Mouse (Mus musculus): ENCODE data around the gene Col25a1. TPM values are rescaled to one million over a fixed set of nuclear protein-coding genes. Genes with fewer than 3 reads are reported as not detected.

Col25a1 gene
- total RNA-seq, 2 experiments from 2014 or later: 1.2 to 1.3 TPM

GRCm38 (mm10) chr3:130237852-130238251 lies 106.6 kb downstream of the Col25a1 start:
- no peak for DNase-seq
- intact Hi-C loops (cut with DNase I): no loop called here

GRCm38 (mm10) chr3:130241924-130242323 lies 110.6 kb downstream of the Col25a1 start:
- no peak for DNase-seq
- intact Hi-C loops (cut with DNase I): no loop called here

GRCm38 (mm10) chr3:130242647-130243296 lies 111.5 kb downstream of the Col25a1 start:
- DNase-seq: no peak

DNA sequence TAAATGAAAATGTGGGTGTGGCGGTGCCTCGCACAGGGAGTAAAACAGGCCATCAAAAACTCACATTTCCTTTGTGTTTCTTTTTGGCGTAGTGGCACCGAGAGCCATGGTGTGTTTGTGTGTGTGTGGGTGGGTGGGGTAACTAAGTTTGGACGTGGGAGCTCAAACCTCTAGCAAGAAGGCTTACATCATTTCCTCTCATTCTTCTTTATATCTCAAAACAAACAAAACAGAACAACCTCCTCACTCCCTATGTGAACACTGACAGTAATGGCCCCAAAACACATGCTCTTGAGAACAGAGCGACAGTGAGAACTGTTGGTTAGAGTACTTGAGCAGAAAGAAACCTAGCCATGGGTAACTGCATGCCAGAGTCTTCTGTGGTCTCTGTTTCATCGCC lies 121.1 kb downstream of the Col25a1 start:
- intact Hi-C loops (cut with DNase I): no loop called here
- DNase-seq: no peak

More at GRCm38 (mm10) chr3:130242647-130243296, 111.5 kb downstream of the Col25a1 start:
- intact Hi-C loops (cut with DNase I): no loop called here

DNA sequence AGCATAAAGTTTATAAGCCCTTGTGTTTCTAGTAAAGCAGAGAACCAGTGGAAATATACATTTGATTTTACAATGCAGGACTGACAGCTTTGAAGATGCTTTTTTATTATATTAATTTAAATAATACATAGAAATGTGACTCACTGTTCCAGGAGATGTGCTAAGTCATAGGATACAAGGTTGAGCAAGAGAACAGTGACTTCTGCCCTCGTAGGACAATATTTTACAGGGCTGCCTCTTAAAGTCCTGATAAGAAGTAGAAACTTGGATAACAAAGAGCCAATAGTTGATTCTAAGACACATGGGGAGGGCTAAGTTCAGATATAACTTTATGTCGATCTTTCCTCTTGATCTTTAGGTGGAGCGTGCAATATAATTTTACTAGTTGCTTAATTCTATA lies 124.8 kb downstream of the Col25a1 start:
- no peak for DNase-seq
- intact Hi-C loops (cut with DNase I): no loop called here

- DNase-seq: no peak
- intact Hi-C loops (cut with DNase I): no loop called here
Measured at GRCm38 (mm10) chr3:130256610-130257009, 125.3 kb downstream of the Col25a1 start.

- DNase-seq: no peak
- intact Hi-C loops (cut with DNase I): no loop called here
Measured at GRCm38 (mm10) chr3:130259670-130260069, 128.4 kb downstream of the Col25a1 start.

GRCm38 (mm10) chr3:130260316-130260715 lies 129.0 kb downstream of the Col25a1 start:
- intact Hi-C loops (cut with DNase I): no loop called here

DNA sequence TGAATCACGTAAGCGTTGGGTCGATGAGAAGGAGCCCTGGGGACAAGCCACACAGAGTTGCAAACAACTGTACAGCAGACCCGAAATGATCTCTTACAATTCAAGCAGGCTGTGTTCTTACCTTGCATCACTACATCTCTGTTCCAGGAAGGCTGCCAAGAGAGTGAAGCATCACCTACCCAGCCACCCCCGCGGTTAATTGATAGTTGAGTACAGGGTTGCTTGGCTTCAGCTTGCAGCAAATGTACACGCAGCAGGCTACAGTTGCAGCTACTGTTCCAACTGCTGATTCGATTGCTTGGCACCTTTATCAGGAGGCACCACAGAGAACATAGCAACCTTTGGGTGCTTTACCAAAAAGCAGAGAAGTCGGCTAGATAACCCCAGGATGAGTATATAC lies 133.8 kb downstream of the Col25a1 start:
- intact Hi-C loops (cut with DNase I): no loop called here
- no peak for DNase-seq

More at GRCm38 (mm10) chr3:130260316-130260715, 129.0 kb downstream of the Col25a1 start:
- no peak for DNase-seq

GRCm38 (mm10) chr3:130270509-130270908 lies 139.2 kb downstream of the Col25a1 start:
- intact Hi-C loops (cut with DNase I): loop anchor here (5.0 kb wide), 1 partner anchor 88 kb away; no protein-coding TSS in a partner anchor
- no peak for DNase-seq

DNA sequence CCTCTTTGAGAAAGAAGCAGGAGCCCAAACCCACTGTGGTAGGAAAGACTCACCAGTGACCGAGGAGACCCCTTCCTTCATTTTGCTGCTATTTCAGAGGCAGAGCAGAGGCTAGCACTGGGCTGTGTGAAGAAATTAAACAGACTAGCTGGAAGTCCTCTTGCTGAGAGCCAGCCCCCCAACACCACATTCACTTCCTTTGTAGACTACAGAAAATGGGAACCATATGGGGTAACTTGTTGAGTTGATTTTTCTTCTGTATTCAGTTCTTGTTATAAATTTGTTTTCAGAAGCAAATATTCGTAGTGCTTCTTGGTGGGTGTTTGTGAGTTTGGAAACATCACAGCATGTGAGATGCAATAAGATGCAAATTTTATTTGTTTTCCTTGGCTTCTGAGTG lies 142.6 kb downstream of the Col25a1 start:
- intact Hi-C loops (cut with DNase I): loop anchor here (5.0 kb wide), 1 partner anchor 92 kb away; no protein-coding TSS in a partner anchor

DNA sequence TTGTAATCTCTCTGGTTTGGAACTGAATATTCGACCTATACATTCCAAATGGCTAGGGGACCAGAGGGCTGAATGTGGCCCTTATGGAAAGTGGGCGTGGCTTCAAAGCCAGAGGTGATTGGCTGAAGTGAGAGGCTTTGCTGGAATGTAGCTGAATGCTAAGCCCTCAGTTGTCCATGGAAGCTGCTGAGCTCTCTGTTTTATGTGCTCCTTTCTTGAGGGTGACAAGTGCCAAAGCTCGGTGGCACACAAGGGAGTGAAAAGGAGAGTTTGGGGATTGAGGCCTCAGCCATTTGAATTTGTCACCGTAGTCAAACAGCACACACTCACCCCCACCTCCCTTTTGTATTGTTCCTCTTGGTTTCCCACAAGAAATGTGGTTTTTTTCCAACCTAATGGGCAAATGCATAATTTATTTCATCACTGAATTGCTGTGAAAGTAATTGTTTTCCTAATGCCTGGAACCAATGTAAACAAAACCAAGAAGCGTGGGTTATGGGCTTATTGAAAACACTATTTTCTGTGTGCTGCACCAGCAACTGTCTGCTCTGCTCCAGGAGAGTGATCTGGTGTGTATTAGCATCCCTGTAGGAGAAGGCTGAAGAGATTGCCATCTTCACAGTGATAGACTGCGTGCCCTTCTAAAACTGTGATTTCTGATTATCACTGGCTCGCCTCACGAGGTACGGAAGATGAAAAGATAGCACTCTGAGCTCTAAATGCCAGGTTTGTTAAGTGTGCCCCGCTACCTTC lies 147.2 kb downstream of the Col25a1 start:
- intact Hi-C loops (cut with DNase I): no loop called here
- DNase-seq: no peak

More for the DNA sequence above, 142.6 kb downstream of the Col25a1 start:
- DNase-seq: no peak

GRCm38 (mm10) chr3:130283011-130283760 lies 151.9 kb downstream of the Col25a1 start:
- no peak for DNase-seq

DNA sequence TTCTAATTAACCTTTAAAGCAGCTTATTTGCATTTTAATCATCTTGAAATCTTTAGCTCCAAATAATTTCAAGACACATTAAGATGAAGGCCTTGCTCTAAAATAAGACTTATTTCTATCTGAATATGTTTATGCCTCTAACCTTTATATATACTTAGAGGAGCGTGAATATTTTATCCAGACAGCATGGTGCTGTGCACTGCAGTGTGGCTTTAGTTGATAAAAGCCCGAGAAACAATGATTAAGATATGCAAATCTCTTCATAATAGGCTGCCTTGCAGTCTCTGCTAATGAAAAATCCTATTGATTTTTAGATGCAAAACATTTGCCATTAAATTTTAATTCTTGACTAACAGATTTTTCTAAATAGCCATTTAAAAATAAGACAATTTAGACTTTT lies 156.8 kb downstream of the Col25a1 start:
- DNase-seq: no peak
- intact Hi-C loops (cut with DNase I): no loop called here

More at GRCm38 (mm10) chr3:130283011-130283760, 151.9 kb downstream of the Col25a1 start:
- intact Hi-C loops (cut with DNase I): no loop called here

DNA sequence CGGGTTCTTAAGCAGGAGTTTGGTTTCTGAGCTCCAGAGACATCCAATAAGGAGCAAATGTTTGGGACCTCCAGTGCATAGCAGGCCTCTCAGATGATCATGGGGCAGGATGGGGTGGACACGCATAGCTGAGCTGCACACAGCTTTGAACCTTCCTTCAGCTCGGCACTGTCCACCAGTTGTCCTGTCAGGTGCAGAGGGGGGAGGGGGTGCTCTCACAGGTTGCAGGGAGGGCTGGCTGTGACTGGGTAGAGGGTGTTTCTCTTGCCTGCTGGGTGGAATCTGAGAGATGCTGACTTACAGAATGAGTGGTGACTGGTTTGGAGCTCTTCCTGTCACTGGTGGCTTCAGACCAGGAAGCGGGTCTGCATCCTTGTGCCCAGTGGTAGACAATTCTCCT lies 157.5 kb downstream of the Col25a1 start:
- intact Hi-C loops (cut with DNase I): no loop called here

GRCm38 (mm10) chr3:130289220-130289619 lies 157.9 kb downstream of the Col25a1 start:
- intact Hi-C loops (cut with DNase I): no loop called here
- DNase-seq: no peak

More for the DNA sequence above, 157.5 kb downstream of the Col25a1 start:
- DNase-seq: no peak

DNA sequence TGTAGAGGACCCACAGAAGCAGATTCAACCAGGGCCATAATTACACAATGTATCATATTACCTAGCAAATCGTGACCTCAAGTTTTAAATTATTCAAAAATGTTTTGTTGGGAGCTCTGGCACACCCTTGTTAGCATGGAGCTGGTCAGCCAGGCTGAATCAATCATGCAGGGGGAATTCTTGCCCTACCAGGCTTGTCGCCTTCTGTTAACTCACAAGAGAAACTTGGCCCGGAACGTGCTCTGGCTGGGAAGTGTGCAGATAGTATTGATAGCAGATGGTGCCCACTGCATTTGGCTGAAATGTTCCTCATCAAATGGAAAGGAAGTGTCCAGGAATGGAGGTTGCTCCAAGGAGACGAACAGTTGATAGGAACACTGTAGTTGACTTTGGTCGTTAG lies 158.9 kb downstream of the Col25a1 start:
- DNase-seq: no peak
- intact Hi-C loops (cut with DNase I): no loop called here

DNA sequence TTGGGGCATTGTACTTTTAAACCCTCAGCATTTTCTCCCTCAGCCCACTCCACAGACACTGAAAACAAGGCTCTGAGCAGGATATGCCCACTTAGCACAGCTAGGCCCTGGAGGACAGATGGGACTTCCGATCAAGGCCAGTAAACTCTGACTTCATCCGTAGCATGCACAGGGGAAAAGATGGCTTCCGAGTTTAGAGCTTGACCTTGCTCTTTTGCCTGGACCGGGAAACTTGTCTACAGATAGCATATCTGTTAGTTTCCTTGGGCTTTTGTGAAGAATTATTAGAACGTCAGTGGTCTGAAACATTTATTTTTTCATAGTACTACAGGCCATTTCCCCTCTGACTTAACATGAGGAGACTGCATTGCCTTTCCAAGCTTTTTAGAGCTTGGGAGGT lies 159.4 kb downstream of the Col25a1 start:
- intact Hi-C loops (cut with DNase I): no loop called here
- DNase-seq: no peak

GRCm38 (mm10) chr3:130291926-130292325 lies 160.6 kb downstream of the Col25a1 start:
- intact Hi-C loops (cut with DNase I): no loop called here
- DNase-seq: no peak

- intact Hi-C loops (cut with DNase I): no loop called here
- DNase-seq: no peak
Measured at GRCm38 (mm10) chr3:130300530-130300929, 169.2 kb downstream of the Col25a1 start.

DNA sequence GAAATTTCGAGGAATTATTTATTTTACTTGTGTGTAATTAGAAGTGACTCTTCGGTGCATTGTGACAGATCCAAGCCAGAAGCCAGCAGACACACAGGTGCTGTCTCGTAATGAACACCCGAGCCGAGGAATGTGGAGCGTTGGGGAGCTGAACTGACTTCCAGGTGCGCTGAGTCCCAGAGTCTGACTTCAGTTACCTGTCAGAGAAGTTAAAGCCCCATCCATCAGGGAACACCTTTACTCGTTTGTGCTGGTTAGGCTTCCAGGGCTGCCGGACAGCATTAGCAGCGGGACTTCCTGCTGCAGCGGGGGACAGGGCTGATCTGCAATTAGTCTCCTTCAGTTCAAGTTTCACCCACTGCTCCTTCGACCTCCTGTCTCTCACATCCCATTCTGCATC lies 172.3 kb downstream of the Col25a1 start:
- intact Hi-C loops (cut with DNase I): no loop called here
- DNase-seq: no peak
